Mouse (Mus musculus): ENCODE data around the gene Bdh1. TPM values are rescaled to one million over a fixed set of nuclear protein-coding genes. Genes with fewer than 3 reads are reported as not detected.
"Not testable (repeated sequence)": the region's sequence is repeated elsewhere in the genome, so short reads cannot be mapped to it uniquely, and the experiment has no call there.

Gene Bdh1
- 33.6 and 43.4 TPM in 2 replicates for polyA plus RNA-seq (2015; fragmentation: Nextera tagmentation; extraction: Ambion mirVana)

GRCm38 (mm10) chr16:31422000-31422399 is at the start of gene Bdh1:
TSS of gene Bdh1 (plus strand) at chr16:31422280.
- H3K27me3 ChIP-seq: peaks cover 7% of the 10 kb centered on the region
- 68% methylated on average over 9 of the region's 9 CpGs for WGBS
- H3K9ac ChIP-seq: no peak within 1 kb of the TSS
- no peaks in the 10 kb centered on the region for H3K9me3 ChIP-seq
- no peaks in the 10 kb centered on the region; the same call in 1 of the 2 replicates for H3K4me1 ChIP-seq
- H3K4me2 ChIP-seq: no peak within 1 kb of the TSS
- no peaks in the 10 kb centered on the region for H3K36me3 ChIP-seq
- H3K4me3 ChIP-seq: no peak within 1 kb of the TSS
- no peak within 1 kb of the TSS for H3K27ac ChIP-seq
- ATAC-seq (ENCODE audit: insufficient number of reproducible peaks, low FRiP score, low TSS enrichment, low read depth): no peak

- H3K27ac ChIP-seq, H3K4me1 ChIP-seq: not testable (repeated sequence)
- WGBS: 77% methylated on average over 3 of the region's 3 CpGs
Observed at GRCm38 (mm10) chr16:31372316-31372715, 49.8 kb upstream of the Bdh1 start.

DNA sequence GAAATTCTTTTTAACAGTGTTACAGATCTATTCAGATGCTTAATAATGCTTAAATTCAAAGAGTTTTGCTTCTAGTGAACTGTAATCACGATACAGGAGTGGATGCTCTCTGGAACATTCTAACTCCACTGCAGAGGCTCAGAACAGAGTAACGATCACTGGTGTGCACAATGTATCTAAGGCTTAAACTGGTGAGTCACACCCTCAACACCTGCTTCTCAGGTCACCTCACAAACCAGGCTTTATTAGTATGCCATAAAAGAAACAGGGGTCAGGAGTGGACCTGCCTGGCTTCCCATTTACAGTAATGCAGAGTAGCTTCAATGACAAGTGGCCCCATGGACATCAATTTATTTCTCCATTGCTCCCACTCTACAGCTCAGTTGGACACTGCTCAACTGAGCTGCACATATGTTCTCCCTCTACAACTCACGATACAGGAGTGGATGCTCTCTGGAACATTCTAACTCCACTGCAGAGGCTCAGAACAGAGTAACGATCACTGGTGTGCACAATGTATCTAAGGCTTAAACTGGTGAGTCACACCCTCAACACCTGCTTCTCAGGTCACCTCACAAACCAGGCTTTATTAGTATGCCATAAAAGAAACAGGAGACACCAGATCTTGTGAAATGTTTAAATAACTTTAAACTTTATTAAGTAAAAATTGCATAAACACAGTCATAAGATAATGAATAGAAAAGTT is 46.0 kb upstream of the Bdh1 start:
- WGBS: 51% methylated on average over 4 of the region's 4 CpGs
- H3K9me3 ChIP-seq; H3K4me1 ChIP-seq; H3K36me3 ChIP-seq; H3K4me2 ChIP-seq; H3K27ac ChIP-seq; ATAC-seq (ENCODE audit: insufficient number of reproducible peaks, low FRiP score, low TSS enrichment, low read depth); H3K4me3 ChIP-seq; H3K27me3 ChIP-seq; H3K9ac ChIP-seq: not testable (repeated sequence)

More at GRCm38 (mm10) chr16:31372316-31372715, 49.8 kb upstream of the Bdh1 start:
- not testable (repeated sequence) for H3K9me3 ChIP-seq; H3K27me3 ChIP-seq; H3K36me3 ChIP-seq; H3K9ac ChIP-seq; H3K4me3 ChIP-seq; H3K4me2 ChIP-seq; ATAC-seq (ENCODE audit: insufficient number of reproducible peaks, low FRiP score, low TSS enrichment, low read depth)

DNA sequence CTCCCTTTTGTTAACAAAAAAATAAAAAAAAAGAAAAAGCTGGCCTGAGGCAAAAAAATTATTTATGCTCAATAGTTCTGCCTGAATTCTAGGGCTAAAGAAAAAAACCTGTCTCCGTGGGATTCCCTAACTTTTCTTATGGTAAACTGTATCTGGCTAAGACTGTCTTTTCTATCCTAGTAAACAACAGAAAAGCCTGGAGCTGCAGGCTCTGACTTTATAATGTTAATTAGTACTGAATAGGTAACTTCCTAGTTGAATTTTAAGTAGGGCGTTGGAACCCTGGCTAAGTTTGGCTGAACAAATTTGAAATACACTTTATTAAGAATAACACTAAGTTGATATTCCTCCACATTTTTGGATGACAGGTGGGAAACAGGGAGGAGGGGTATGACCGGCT is 33.8 kb upstream of the Bdh1 start:
- not testable (repeated sequence) for H3K36me3 ChIP-seq; ATAC-seq (ENCODE audit: insufficient number of reproducible peaks, low FRiP score, low TSS enrichment, low read depth); H3K27ac ChIP-seq; H3K9ac ChIP-seq; H3K4me3 ChIP-seq; H3K4me2 ChIP-seq; H3K9me3 ChIP-seq; H3K27me3 ChIP-seq; H3K4me1 ChIP-seq
- 69% methylated on average over 3 of the region's 3 CpGs for WGBS

DNA sequence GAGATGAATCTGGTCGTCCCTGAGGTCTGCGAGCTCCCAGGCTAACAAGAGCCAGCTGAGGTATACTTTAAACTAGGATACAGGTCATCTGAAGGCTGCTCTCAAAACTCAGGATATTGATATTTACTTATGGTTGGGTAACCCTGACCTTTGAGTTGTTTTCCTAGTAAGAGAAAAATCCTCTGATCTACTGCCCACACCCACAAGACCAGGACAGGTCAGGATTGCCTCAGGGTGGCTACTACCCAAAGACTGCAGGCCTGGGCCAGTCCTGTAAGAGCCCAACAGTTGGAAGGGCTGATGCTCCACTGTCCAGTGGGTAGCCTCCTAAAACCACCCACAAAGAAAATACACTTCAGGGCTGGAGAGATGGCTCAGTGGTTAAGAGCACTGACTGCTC is 22.8 kb upstream of the Bdh1 start:
- no peak overlapping the region for H3K9ac ChIP-seq
- WGBS: 78% methylated on average over 2 of the region's 2 CpGs
- no peaks in the 10 kb centered on the region for H3K36me3 ChIP-seq
- H3K4me3 ChIP-seq: no peak overlapping the region
- no peak overlapping the region for H3K4me2 ChIP-seq
- H3K9me3 ChIP-seq: no peaks in the 10 kb centered on the region
- no peaks in the 10 kb centered on the region for H3K4me1 ChIP-seq
- no peaks in the 10 kb centered on the region for H3K27me3 ChIP-seq
- no peak for ATAC-seq (ENCODE audit: insufficient number of reproducible peaks, low FRiP score, low TSS enrichment, low read depth)
- H3K27ac ChIP-seq: no peak overlapping the region

DNA sequence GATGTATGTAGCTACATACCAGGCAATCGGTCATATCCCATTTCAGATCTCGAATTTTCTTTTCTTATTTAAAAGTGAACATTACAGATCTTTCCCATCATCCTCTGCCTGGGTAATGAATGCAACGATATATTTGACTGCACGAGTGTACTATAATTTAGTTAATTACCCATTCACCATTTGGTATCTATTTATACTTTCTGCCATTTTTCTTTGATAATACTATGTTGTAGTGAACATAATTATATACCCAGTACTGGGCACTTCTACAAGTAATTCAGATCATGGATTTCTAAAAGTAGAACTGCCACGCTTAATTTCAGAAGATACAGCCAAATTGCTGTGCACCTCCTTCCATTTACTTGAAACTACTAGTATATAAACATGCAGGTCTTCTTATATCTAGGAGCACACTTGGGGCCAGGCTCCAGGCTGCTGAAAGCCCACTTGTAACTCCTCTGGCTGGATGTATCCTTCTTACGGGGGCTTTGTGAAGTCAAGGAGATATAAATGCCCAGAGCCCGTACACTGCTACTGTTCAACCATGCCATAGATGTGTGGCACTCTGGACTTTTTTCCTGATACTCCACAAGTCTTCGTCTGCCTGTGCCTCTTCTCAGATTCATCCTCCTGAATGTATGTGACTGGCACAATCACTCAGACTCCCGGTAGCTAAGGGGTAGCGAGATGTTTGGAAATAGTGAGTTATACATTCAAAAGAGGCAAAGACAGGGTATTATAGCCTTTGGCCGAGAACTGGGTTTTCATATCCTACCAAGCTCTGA is 21.0 kb upstream of the Bdh1 start:
- Histone ChIP-seq H3K27me3 (no peaks in the 10 kb centered on the region), H3K9ac (no peak overlapping the region), H3K27ac (no peak overlapping the region), H3K36me3 (no peaks in the 10 kb centered on the region), H3K4me3 (no peak overlapping the region), H3K9me3 (no peaks in the 10 kb centered on the region), H3K4me2 (no peak overlapping the region), H3K4me1 (no peaks in the 10 kb centered on the region)
- ATAC-seq (ENCODE audit: insufficient number of reproducible peaks, low FRiP score, low TSS enrichment, low read depth): no peak
- WGBS: 86% methylated on average over 11 of the region's 11 CpGs

- Histone ChIP-seq H3K9ac (no peak overlapping the region), H3K36me3 (no peaks in the 10 kb centered on the region), H3K4me1 (no peaks in the 10 kb centered on the region), H3K9me3 (no peaks in the 10 kb centered on the region), H3K4me3 (no peak overlapping the region), H3K4me2 (no peak overlapping the region), H3K27me3 (no peaks in the 10 kb centered on the region), H3K27ac (no peak overlapping the region)
- no peak for ATAC-seq (ENCODE audit: insufficient number of reproducible peaks, low FRiP score, low TSS enrichment, low read depth)
- WGBS: 34% methylated on average over 8 of the region's 8 CpGs
Observed at GRCm38 (mm10) chr16:31402096-31402495, 20.0 kb upstream of the Bdh1 start.

DNA sequence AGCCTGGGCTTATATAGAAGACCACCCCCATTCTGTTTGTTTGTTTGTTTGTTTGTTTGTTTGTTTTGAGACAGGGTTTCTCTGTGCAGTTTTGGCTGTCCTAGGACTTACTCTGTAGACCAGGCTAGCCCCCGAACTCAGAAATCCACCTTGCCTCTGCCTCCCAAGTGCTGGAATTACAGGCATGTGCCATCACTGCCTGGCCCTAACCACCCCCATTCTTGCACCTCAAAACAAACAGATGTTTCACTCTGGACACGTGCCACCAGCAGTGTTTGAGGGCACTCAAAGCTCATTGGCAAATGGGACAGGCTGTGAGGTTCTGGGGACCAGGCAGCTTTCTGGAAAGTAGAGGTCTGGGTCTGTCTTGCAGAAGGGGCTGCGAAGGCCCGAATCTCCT is 18.1 kb upstream of the Bdh1 start:
- Histone ChIP-seq H3K4me1 (no peaks in the 10 kb centered on the region), H3K36me3 (no peaks in the 10 kb centered on the region), H3K27me3 (no peaks in the 10 kb centered on the region), H3K9me3 (no peaks in the 10 kb centered on the region), H3K27ac (no peak overlapping the region), H3K4me3 (no peak overlapping the region), H3K4me2 (no peak overlapping the region), H3K9ac (no peak overlapping the region)
- WGBS: 83% methylated on average over 4 of the region's 4 CpGs
- no peak for ATAC-seq (ENCODE audit: insufficient number of reproducible peaks, low FRiP score, low TSS enrichment, low read depth)

- no peaks in the 10 kb centered on the region for H3K27me3 ChIP-seq
- WGBS: 59% methylated on average over 1 of the region's 1 CpGs
- no peak overlapping the region for H3K27ac ChIP-seq
- no peak overlapping the region for H3K4me3 ChIP-seq
- H3K9me3 ChIP-seq: no peaks in the 10 kb centered on the region
- no peak for ATAC-seq (ENCODE audit: insufficient number of reproducible peaks, low FRiP score, low TSS enrichment, low read depth)
- H3K9ac ChIP-seq: no peak overlapping the region
- no peaks in the 10 kb centered on the region for H3K36me3 ChIP-seq
- H3K4me1 ChIP-seq: no peaks in the 10 kb centered on the region
- no peak overlapping the region for H3K4me2 ChIP-seq
Observed at GRCm38 (mm10) chr16:31405040-31405439, 17.0 kb upstream of the Bdh1 start.

DNA sequence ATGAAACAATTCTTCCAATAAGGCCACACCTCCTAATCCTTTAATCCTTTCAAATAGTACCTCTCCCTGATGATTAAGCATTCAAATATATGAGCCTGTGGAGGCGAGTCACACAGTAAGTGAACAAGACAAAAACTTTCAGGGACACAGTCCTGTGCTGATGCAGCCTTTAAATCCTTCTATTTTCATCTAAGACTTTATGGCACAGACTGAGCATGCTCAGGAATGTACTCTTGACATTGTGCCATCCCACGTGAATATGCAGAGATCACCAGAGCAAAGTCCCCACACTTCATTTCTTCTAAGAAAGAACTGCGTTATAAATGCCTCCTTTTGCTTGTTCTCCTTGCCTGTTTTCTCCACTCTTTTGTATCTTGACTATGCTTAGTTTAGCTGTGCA is 14.2 kb upstream of the Bdh1 start:
- Histone ChIP-seq H3K4me2 (no peak overlapping the region), H3K4me1 (peaks cover 5% of the 10 kb centered on the region; the same call in 1 of the 2 replicates), H3K9ac (no peak overlapping the region), H3K9me3 (no peaks in the 10 kb centered on the region), H3K4me3 (no peak overlapping the region), H3K36me3 (no peaks in the 10 kb centered on the region), H3K27ac (no peak overlapping the region), H3K27me3 (no peaks in the 10 kb centered on the region)
- no peak for ATAC-seq (ENCODE audit: insufficient number of reproducible peaks, low FRiP score, low TSS enrichment, low read depth)
- WGBS: 66% methylated on average over 3 of the region's 3 CpGs

GRCm38 (mm10) chr16:31410969-31411368 is 11.1 kb upstream of the Bdh1 start:
- H3K4me1 ChIP-seq: peaks cover 5% of the 10 kb centered on the region; the same call in 1 of the 2 replicates
- no peak overlapping the region for H3K9ac ChIP-seq
- 64% methylated on average over 4 of the region's 4 CpGs for WGBS

DNA sequence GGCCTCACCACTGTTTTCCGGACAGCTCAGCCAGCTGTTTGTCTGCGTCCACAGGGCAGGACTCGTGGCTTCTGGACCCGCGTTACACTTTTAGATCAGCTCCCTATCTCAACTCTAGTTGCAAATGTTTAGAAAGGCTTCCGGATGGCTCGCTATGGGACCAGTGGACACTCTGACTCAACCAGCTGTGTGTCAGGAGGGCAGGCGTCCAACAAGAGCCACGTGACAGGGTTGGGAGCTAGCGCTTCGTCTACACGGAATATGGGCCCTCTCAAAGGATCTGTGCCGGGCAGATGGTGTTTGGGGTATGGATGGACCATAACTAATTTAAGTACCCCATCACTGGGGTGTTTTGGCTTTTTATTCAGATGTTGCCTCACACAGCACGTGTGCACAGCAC is 9.8 kb upstream of the Bdh1 start:
- peaks cover 5% of the 10 kb centered on the region; the same call in 1 of the 2 replicates for H3K4me1 ChIP-seq
- H3K4me2 ChIP-seq: no peak overlapping the region
- H3K9me3 ChIP-seq: no peaks in the 10 kb centered on the region
- no peak for ATAC-seq (ENCODE audit: insufficient number of reproducible peaks, low FRiP score, low TSS enrichment, low read depth)
- no peak overlapping the region for H3K4me3 ChIP-seq
- H3K36me3 ChIP-seq: no peaks in the 10 kb centered on the region
- H3K27ac ChIP-seq: no peak overlapping the region
- 73% methylated on average over 14 of the region's 14 CpGs for WGBS
- no peak overlapping the region for H3K9ac ChIP-seq
- no peaks in the 10 kb centered on the region for H3K27me3 ChIP-seq

More at GRCm38 (mm10) chr16:31410969-31411368, 11.1 kb upstream of the Bdh1 start:
- ATAC-seq (ENCODE audit: insufficient number of reproducible peaks, low FRiP score, low TSS enrichment, low read depth): no peak
- Histone ChIP-seq H3K27me3 (no peaks in the 10 kb centered on the region), H3K36me3 (no peaks in the 10 kb centered on the region), H3K27ac (no peak overlapping the region), H3K4me3 (no peak overlapping the region), H3K9me3 (no peaks in the 10 kb centered on the region), H3K4me2 (no peak overlapping the region)

All from limb, embryonic 15.5 days (tissue).